Comparison of ENCODE assay signal across 45 mouse cellular contexts in the genomic region with DNA sequence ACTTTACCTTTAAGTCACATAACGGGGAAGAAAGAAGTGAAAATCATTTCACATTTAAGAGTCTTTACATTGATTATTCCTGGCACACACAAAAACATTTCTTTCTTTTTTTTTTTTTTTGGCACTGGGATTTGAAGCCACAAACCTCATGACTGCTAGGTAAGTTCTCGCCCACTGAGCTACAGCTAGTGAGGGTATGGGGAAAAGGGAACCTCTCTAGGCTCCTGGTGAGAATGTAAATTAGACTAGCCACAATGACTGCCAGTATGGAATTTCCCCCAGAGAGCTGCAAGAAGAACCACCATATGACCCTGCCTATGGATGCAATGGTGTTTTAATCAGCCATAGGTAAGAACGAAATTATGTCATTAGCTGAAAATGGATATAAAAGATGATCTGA. TPM values are rescaled to one million over a fixed set of nuclear protein-coding genes. Genes with fewer than 3 reads are reported as not detected.
"Had no signal": no experiment of that assay in that cellular context is flagged by ENCODE, and none has a peak within 500 bp of the region (broad histone marks: within the 10 kb centered on the region; RNA-seq: fewer than 3 reads in every experiment).

No protein-coding gene starts in this region.

- H3K4me3 ChIP-seq: left cerebral cortex, adult 2 months; limb, embryonic 10.5 days; limb, embryonic 12.5 days; limb, embryonic 13.5 days; limb, embryonic 15.5 days; liver, embryonic 12.5 days; liver, embryonic 13.5 days; liver, embryonic 15.5 days; lung, embryonic 15.5 days; megakaryocyte, embryonic 14.5 days; midbrain, embryonic 10.5 days; midbrain, embryonic 12.5 days; midbrain, embryonic 13.5 days; midbrain, embryonic 15.5 days; myocyte had no signal

- H3K27ac ChIP-seq: left cerebral cortex, adult 2 months; limb, embryonic 10.5 days; limb, embryonic 12.5 days; limb, embryonic 13.5 days; limb, embryonic 15.5 days; liver, embryonic 12.5 days; liver, embryonic 13.5 days; liver, embryonic 14.5 days; liver, embryonic 15.5 days; lung, embryonic 15.5 days; macrophage; midbrain, embryonic 10.5 days; midbrain, embryonic 12.5 days; midbrain, embryonic 13.5 days; midbrain, embryonic 15.5 days had no signal

- H3K36me3 ChIP-seq: limb, embryonic 10.5 days; limb, embryonic 12.5 days; limb, embryonic 13.5 days; limb, embryonic 15.5 days; liver, embryonic 12.5 days; liver, embryonic 13.5 days; liver, embryonic 15.5 days; lung, embryonic 15.5 days; midbrain, embryonic 10.5 days; midbrain, embryonic 12.5 days; midbrain, embryonic 13.5 days; midbrain, embryonic 15.5 days had no signal

- ATAC-seq: liver, embryonic 12.5 days; liver, postnatal 0 days; lung, postnatal 0 days; midbrain, embryonic 13.5 days; midbrain, embryonic 16.5 days had no signal

- H3K27me3 ChIP-seq: limb, embryonic 12.5 days; limb, embryonic 13.5 days; limb, embryonic 15.5 days; liver, embryonic 12.5 days; liver, embryonic 13.5 days; liver, embryonic 15.5 days; lung, embryonic 15.5 days; megakaryocyte, embryonic 14.5 days; midbrain, embryonic 12.5 days; midbrain, embryonic 13.5 days; midbrain, embryonic 15.5 days had no signal

- H3K4me1 ChIP-seq: limb, embryonic 10.5 days; limb, embryonic 12.5 days; limb, embryonic 13.5 days; limb, embryonic 15.5 days; liver, embryonic 12.5 days; liver, embryonic 13.5 days; liver, embryonic 15.5 days; lung, embryonic 15.5 days; megakaryocyte, embryonic 14.5 days; midbrain, embryonic 10.5 days; midbrain, embryonic 12.5 days; midbrain, embryonic 13.5 days; midbrain, embryonic 15.5 days had no signal

- H3K9me3 ChIP-seq: limb, embryonic 10.5 days; limb, embryonic 12.5 days; limb, embryonic 13.5 days; limb, embryonic 15.5 days; liver, embryonic 12.5 days; liver, embryonic 13.5 days; liver, embryonic 15.5 days; lung, embryonic 15.5 days; midbrain, embryonic 10.5 days; midbrain, embryonic 12.5 days; midbrain, embryonic 13.5 days; midbrain, embryonic 15.5 days had no signal

- DNase-seq: left cerebral cortex, postnatal 4 days; liver; liver, embryonic 13.5 days; liver, postnatal 0 days; lung, adult 18-20 months; lung, adult 2 months; lung, embryonic 14.5 days; lung, postnatal 10 days; lung, postnatal 14 days; lung, postnatal 36 days; lung, postnatal 4 days had no signal

- H3K4me2 ChIP-seq: limb, embryonic 12.5 days; limb, embryonic 13.5 days; limb, embryonic 15.5 days; liver, embryonic 11.5 days; liver, embryonic 12.5 days; liver, embryonic 13.5 days; liver, embryonic 15.5 days; lung, embryonic 14.5 days; lung, embryonic 15.5 days; midbrain, embryonic 11.5 days; midbrain, embryonic 12.5 days; midbrain, embryonic 13.5 days; midbrain, embryonic 15.5 days had no signal

- H3K9ac ChIP-seq: limb, embryonic 12.5 days; limb, embryonic 13.5 days; limb, embryonic 15.5 days; liver, embryonic 12.5 days; liver, embryonic 13.5 days; liver, embryonic 14.5 days; liver, embryonic 15.5 days; liver, postnatal 0 days; lung, embryonic 14.5 days; lung, embryonic 15.5 days; midbrain, embryonic 12.5 days; midbrain, embryonic 13.5 days; midbrain, embryonic 15.5 days had no signal

RNA-seq across cellular contexts. Expression of a gene that starts 49.9 kb away (rescaled TPM):
- total RNA-seq: left cerebral cortex, adult 2 months; left cerebral cortex, adult 8-10 months; left cerebral cortex, postnatal 10 days; left cerebral cortex, postnatal 14 days; left cerebral cortex, postnatal 25 days; left cerebral cortex, postnatal 36 days; left cerebral cortex, postnatal 4 days; liver, adult 2 months; megakaryocyte-erythroid progenitor cell, adult 5-6 weeks; monocyte, adult 5-6 weeks had no signal
- polyA plus RNA-seq: limb, embryonic 10.5 days; limb, embryonic 11.5 days; liver, adult 2 months; lung, adult 2 months; lung, embryonic 14.5 days; macrophage; midbrain, embryonic 10.5 days; midbrain, embryonic 11.5 days; midbrain, embryonic 13.5 days; midbrain, embryonic 14.5 days; midbrain, embryonic 15.5 days; midbrain, postnatal 0 days; myocyte had no signal

RNA-seq across cellular contexts. Expression of a gene that starts 56.8 kb away (rescaled TPM):
- total RNA-seq: liver, adult 2 months; megakaryocyte progenitor cell, adult 5-6 weeks; megakaryocyte, adult 5-6 weeks; megakaryocyte-erythroid progenitor cell, adult 5-6 weeks; monocyte, adult 5-6 weeks had no signal
- polyA plus RNA-seq: liver, adult 2 months; liver, embryonic 12.5 days; liver, embryonic 13.5 days; liver, embryonic 14.5 days; liver, embryonic 15.5 days; liver, embryonic 16.5 days; lung, embryonic 14.5 days; macrophage had no signal
